Mouse (Mus musculus) G1E (cell line): ENCODE results near the gene Krtcap2.

Source experiments
- CTCF ChIP-seq: IDR thresholded peaks from 2 replicates; pipeline ENCODE4 v1.5.1; 2012; ENCODE audit warnings: low read depth, low read length, inconsistent platforms, mixed read lengths
- GATA1 ChIP-seq: IDR thresholded peaks from 2 replicates; pipeline ENCODE4 v1.6.1; 2012; ENCODE audit warnings: borderline replicate concordance, low read length, inconsistent platforms, mixed read lengths
- GATA2 ChIP-seq: IDR thresholded peaks from 2 replicates; pipeline ENCODE4 v1.6.1; 2012; ENCODE audit warnings: low read depth, low read length, inconsistent platforms, borderline replicate concordance
- POLR2AphosphoS5 ChIP-seq: IDR thresholded peaks from 2 replicates; pipeline ENCODE4 v1.6.1; 2012; ENCODE audit warnings: low read depth, low read length, inconsistent platforms; ENCODE audit not compliant: insufficient replicate concordance
- TAL1 ChIP-seq: conservative IDR thresholded peaks from 2 replicates; pipeline ENCODE4 v1.6.1; 2012; ENCODE audit warnings: low read depth, low read length, inconsistent platforms, mixed read lengths

GRCm38 (mm10) chr3:89206079-89206478 is 39.7 kb upstream of the Krtcap2 start:
- TF ChIP-seq CTCF (no peak), GATA1 (no peak), TAL1 (no peak), POLR2AphosphoS5 (no peak), GATA2 (no peak)
